In genomic region chr2:167942926-167943633, GRCm38 (mm10) we compare ENCODE assay signal across 8 mouse cellular contexts. TPM values are rescaled to one million over a fixed set of nuclear protein-coding genes. Genes with fewer than 3 reads are reported as not detected.
DNase-seq lines count a peak whose midpoint lies in the region; ATAC-seq and TF ChIP-seq lines count a peak whose summit lies in the region.

No protein-coding gene starts in this region.

- TF ChIP-seq POLR2A in cortical plate, adult 2 months (IDR thresholded peaks at IDR 0.05; ENCODE audit: extremely low read depth, insufficient read depth, low read length): no peak

- peaks cover 38% of the 10 kb centered on the region for H3K4me1 ChIP-seq in cortical plate, adult 2 months (ENCODE audit: control insufficient read depth, insufficient read depth, low read length)
- H3K4me1 ChIP-seq in liver, embryonic 13.5 days (replicated peaks): peaks cover 95% of the 10 kb centered on the region

- H3K4me3 ChIP-seq in cortical plate, adult 2 months (ENCODE audit: insufficient read depth, low read length): no peak overlapping the region
- no peak overlapping the region for H3K4me3 ChIP-seq in liver, embryonic 13.5 days (replicated peaks)

- DNase-seq in left cerebral cortex, postnatal 36 days (ENCODE audit: low spot score in 2 of 2): peak; percentile 37 to 38
- no peak for DNase-seq in left cerebral cortex, postnatal 14 days (ENCODE audit: low spot score in 2 of 2)
- DNase-seq in heart, postnatal 10 days: peak; percentile 63 to 66
- DNase-seq in liver, embryonic 13.5 days: no peak
- peak; percentile 77 to 79 for DNase-seq in natural killer cell, adult 2 months (ENCODE audit: low spot score in 2 of 2)
- DNase-seq in testis, postnatal 10 days (ENCODE audit: low spot score): no peak
- no peak for DNase-seq in urinary bladder, adult 2 months (ENCODE audit: low spot score)

- H3K9me3 ChIP-seq in liver, embryonic 13.5 days (replicated peaks): no peaks in the 10 kb centered on the region

- WGBS in liver, embryonic 13.5 days (ENCODE audit: insufficient replicate concordance): 20% methylated on average over 12 of the region's 12 CpGs

- no peak for TF ChIP-seq CTCF in cortical plate, adult 2 months (IDR thresholded peaks at IDR 0.05; ENCODE audit: extremely low read depth, insufficient read depth, low read length)

- H3K36me3 ChIP-seq in liver, embryonic 13.5 days: 0 out of 2 replicates have a peak, but pooled peaks cover 3% of the 10 kb centered on the region

- no peak for ATAC-seq in liver, embryonic 13.5 days (ENCODE audit: low read depth)

- H3K4me2 ChIP-seq in liver, embryonic 13.5 days: peak overlapping the region; percentile 36

- no peak overlapping the region for H3K9ac ChIP-seq in liver, embryonic 13.5 days

- intact Hi-C loops in left cerebral cortex, postnatal 36 days (cut with DNase I): no loop called here
- intact Hi-C loops in left cerebral cortex, postnatal 14 days (cut with DNase I): no loop called here
- intact Hi-C loops in heart, postnatal 10 days (cut with DNase I): no loop called here

- H3K27me3 ChIP-seq in liver, embryonic 13.5 days: no peaks in the 10 kb centered on the region

- H3K27ac ChIP-seq in cortical plate, adult 2 months (ENCODE audit: insufficient read depth, low read length): peak overlapping the region; percentile 24
- H3K27ac ChIP-seq in liver, embryonic 13.5 days: peak overlapping the region; percentile 6; the same call in 1 of the 2 replicates

RNA-seq across cellular contexts. Expression of gene Ptpn1, which starts 11.2 kb away (rescaled TPM):
- 10 to 100 TPM; 50.7 to 55.3 TPM for total RNA-seq in left cerebral cortex, postnatal 36 days (2021)
- 10 to 100 TPM; 62.3 to 66.7 TPM for total RNA-seq in left cerebral cortex, postnatal 14 days (2021)
- 36.1 and 37.2 TPM in 2 replicates for polyA plus RNA-seq in cortical plate, adult 2 months (2012; rRNA removed)
- total RNA-seq in heart, postnatal 10 days (2021): 10 to 100 TPM; 27.3 to 34.9 TPM
- polyA plus RNA-seq in liver, embryonic 13.5 days (2015; fragmentation: Nextera tagmentation; extraction: Ambion mirVana): 35.3 and 43.9 TPM in 2 replicates
- polyA plus RNA-seq in urinary bladder, adult 2 months (2012; rRNA removed): 34.5 and 35.1 TPM in 2 replicates

Comparison
In these comparisons a context has a peak if more than half of its experiments do, and no peak if none do; other contexts are left out.
1. DNase-seq: peak in left cerebral cortex, postnatal 36 days (2 of 2), heart, postnatal 10 days (2 of 2) and natural killer cell, adult 2 months (2 of 2); none in left cerebral cortex, postnatal 14 days (0 of 2), liver, embryonic 13.5 days (single experiment), testis, postnatal 10 days (single experiment) and urinary bladder, adult 2 months (single experiment).